Mouse (Mus musculus) stomach, embryonic 15.5 days (tissue): ENCODE data around the gene Tas1r1. TPM values are rescaled to one million over a fixed set of nuclear protein-coding genes. Genes with fewer than 3 reads are reported as not detected.

Experiments used
- ATAC-seq: fragments of 200-750 bp; cut with Nextera tagmentation; 2 replicates; pipeline ENCODE4 v1.8.0; 2017; ENCODE audit warnings: low read depth, moderate number of reproducible peaks, moderate TSS enrichment; ENCODE audit not compliant: insufficient read depth, low FRiP score
- H3K27ac ChIP-seq: fragments of 300-500 bp; sonication (generic); 2 replicates; pipeline ENCODE4 v1.5.1; 2015; ENCODE audit warnings: mild to moderate bottlenecking, inconsistent platforms
- H3K27me3 ChIP-seq: fragments of 300-500 bp; sonication (generic); replicated peaks from 2 replicates; pipeline ENCODE4 v1.6.1; 2015; ENCODE audit warnings: inconsistent platforms
- H3K36me3 ChIP-seq: fragments of 300-500 bp; sonication (generic); 2 replicates; pipeline ENCODE4 v1.6.1; 2015; ENCODE audit warnings: inconsistent platforms
- H3K4me1 ChIP-seq: fragments of 300-500 bp; sonication (generic); 2 replicates; pipeline ENCODE4 v1.6.1; 2015; ENCODE audit warnings: inconsistent platforms
- H3K4me2 ChIP-seq: fragments of 300-500 bp; sonication (generic); 2 replicates; pipeline ENCODE4 v1.6.1; 2015; ENCODE audit warnings: mild to moderate bottlenecking, inconsistent platforms
- H3K4me3 ChIP-seq: fragments of 300-500 bp; sonication (generic); replicated peaks from 2 replicates; pipeline ENCODE4 v1.5.1; 2015; ENCODE audit warnings: inconsistent platforms
- H3K9ac ChIP-seq: fragments of 300-500 bp; sonication (generic); 2 replicates; pipeline ENCODE4 v1.6.1; 2015; ENCODE audit warnings: inconsistent platforms
- H3K9me3 ChIP-seq: fragments of 300-500 bp; sonication (generic); 2 replicates; pipeline ENCODE4 v1.6.1; 2016; ENCODE audit warnings: inconsistent platforms
- WGBS: fragments of 180-500 bp; shearing (Covaris S2); methylation state at CpG from one replicate; pipeline ENCODE4 v1.1.7; 2015; 5-methylcytosine and 5-hydroxymethylcytosine counted together
- polyA plus RNA-seq: library from polyadenylated mRNA; unstranded; fragments of >200 nt; fragmentation: Nextera tagmentation; extraction: Ambion mirVana; gene quantifications from 2 replicates; pipeline ENCODE4 v1.2.1, GENCODE M21; 2015

Tas1r1 gene
- 0.28 and 0.31 TPM in 2 replicates for polyA plus RNA-seq

- Histone ChIP-seq H3K9ac (peak within 1 kb of the TSS; percentile 86), H3K4me1 (peaks cover 13% of the 10 kb centered on the region; the same call in 1 of the 2 replicates), H3K27me3 (no peaks in the 10 kb centered on the region), H3K36me3 (peaks cover 25% of the 10 kb centered on the region), H3K4me2 (peak within 1 kb of the TSS; percentile 84), H3K9me3 (no peaks in the 10 kb centered on the region), H3K27ac (no peak within 1 kb of the TSS), H3K4me3 (peak within 1 kb of the TSS; percentile 98)
- ATAC-seq: no peak
- WGBS: 33% methylated on average over 10 of the region's 10 CpGs
Measured at GRCm38 (mm10) chr4:152038225-152038984, at the start of gene Tas1r1. Gene Tas1r1 (minus strand): TSS chr4:152038568.

- 61% methylated on average over 4 of the region's 4 CpGs for WGBS
- Histone ChIP-seq H3K36me3 (no peaks in the 10 kb centered on the region), H3K4me3 (peak overlapping the region; percentile 86), H3K9me3 (no peaks in the 10 kb centered on the region), H3K4me2 (peak overlapping the region; percentile 87), H3K27me3 (no peaks in the 10 kb centered on the region), H3K9ac (no peak overlapping the region), H3K27ac (no peak overlapping the region), H3K4me1 (peaks cover 27% of the 10 kb centered on the region)
- ATAC-seq: no peak
Measured at GRCm38 (mm10) chr4:152088133-152088532, 49.8 kb upstream of the Tas1r1 start.

- H3K27ac ChIP-seq: peak overlapping the region; percentile 46; the same call in 1 of the 2 replicates
- H3K4me1 ChIP-seq: peaks cover 22% of the 10 kb centered on the region
- H3K9me3 ChIP-seq: no peaks in the 10 kb centered on the region
- ATAC-seq: no peak
- 5% methylated on average over 12 of the region's 12 CpGs for WGBS
- peak overlapping the region; percentile 87 for H3K4me2 ChIP-seq
- H3K4me3 ChIP-seq: peak overlapping the region; percentile 86
- H3K9ac ChIP-seq: peak overlapping the region; percentile 63
- H3K27me3 ChIP-seq: no peaks in the 10 kb centered on the region
- no peaks in the 10 kb centered on the region for H3K36me3 ChIP-seq
Measured at GRCm38 (mm10) chr4:152087211-152088081, 49.1 kb upstream of the Tas1r1 start.

GRCm38 (mm10) chr4:152086505-152087210 lies 48.3 kb upstream of the Tas1r1 start:
- H3K36me3 ChIP-seq: no peaks in the 10 kb centered on the region
- H3K4me3 ChIP-seq: peak overlapping the region; percentile 86
- WGBS: under 1% methylated on average over 54 of the region's 92 CpGs
- peaks cover 18% of the 10 kb centered on the region for H3K4me1 ChIP-seq
- no peaks in the 10 kb centered on the region for H3K9me3 ChIP-seq
- peak overlapping the region; percentile 63 for H3K9ac ChIP-seq
- peak overlapping the region; percentile 87 for H3K4me2 ChIP-seq
- H3K27ac ChIP-seq: peak overlapping the region; percentile 46; the same call in 1 of the 2 replicates
- peak; percentile 86 for ATAC-seq
- H3K27me3 ChIP-seq: no peaks in the 10 kb centered on the region

GRCm38 (mm10) chr4:152084616-152085015 lies 46.2 kb upstream of the Tas1r1 start:
- no peak overlapping the region for H3K4me2 ChIP-seq
- no peaks in the 10 kb centered on the region for H3K9me3 ChIP-seq
- 77% methylated on average over 7 of the region's 7 CpGs for WGBS
- no peaks in the 10 kb centered on the region for H3K36me3 ChIP-seq
- no peak overlapping the region for H3K9ac ChIP-seq
- no peak overlapping the region for H3K4me3 ChIP-seq
- no peak for ATAC-seq
- H3K4me1 ChIP-seq: peaks cover 18% of the 10 kb centered on the region
- H3K27ac ChIP-seq: no peak overlapping the region
- H3K27me3 ChIP-seq: no peaks in the 10 kb centered on the region

GRCm38 (mm10) chr4:152083611-152084220 lies 45.3 kb upstream of the Tas1r1 start:
- no peak overlapping the region for H3K4me3 ChIP-seq
- no peak overlapping the region for H3K4me2 ChIP-seq
- H3K9ac ChIP-seq: no peak overlapping the region
- no peak overlapping the region for H3K27ac ChIP-seq
- no peaks in the 10 kb centered on the region for H3K9me3 ChIP-seq
- no peaks in the 10 kb centered on the region for H3K27me3 ChIP-seq
- WGBS: 68% methylated on average over 7 of the region's 7 CpGs
- ATAC-seq: no peak
- peaks cover 18% of the 10 kb centered on the region for H3K4me1 ChIP-seq
- H3K36me3 ChIP-seq: no peaks in the 10 kb centered on the region

- ATAC-seq: no peak
- H3K27ac ChIP-seq: no peak overlapping the region
Measured at GRCm38 (mm10) chr4:152079931-152080330, 41.6 kb upstream of the Tas1r1 start.

GRCm38 (mm10) chr4:152079261-152079660 lies 40.9 kb upstream of the Tas1r1 start:
- Histone ChIP-seq H3K27ac (no peak overlapping the region), H3K4me1 (no peaks in the 10 kb centered on the region), H3K9ac (no peak overlapping the region), H3K4me3 (no peak overlapping the region), H3K4me2 (no peak overlapping the region), H3K9me3 (no peaks in the 10 kb centered on the region), H3K27me3 (no peaks in the 10 kb centered on the region), H3K36me3 (no peaks in the 10 kb centered on the region)
- 85% methylated on average over 3 of the region's 3 CpGs for WGBS
- no peak for ATAC-seq

More at GRCm38 (mm10) chr4:152079931-152080330, 41.6 kb upstream of the Tas1r1 start:
- H3K4me2 ChIP-seq: no peak overlapping the region
- no peaks in the 10 kb centered on the region for H3K27me3 ChIP-seq
- no peak overlapping the region for H3K9ac ChIP-seq
- H3K36me3 ChIP-seq: no peaks in the 10 kb centered on the region
- no peaks in the 10 kb centered on the region for H3K4me1 ChIP-seq
- no peak overlapping the region for H3K4me3 ChIP-seq
- 64% methylated on average over 7 of the region's 7 CpGs for WGBS
- no peaks in the 10 kb centered on the region for H3K9me3 ChIP-seq

GRCm38 (mm10) chr4:152078105-152078530 lies 39.8 kb upstream of the Tas1r1 start:
- ATAC-seq: no peak
- no peak overlapping the region for H3K4me3 ChIP-seq
- no peak overlapping the region for H3K9ac ChIP-seq
- no peak overlapping the region for H3K4me2 ChIP-seq
- H3K9me3 ChIP-seq: no peaks in the 10 kb centered on the region
- H3K27me3 ChIP-seq: no peaks in the 10 kb centered on the region
- H3K36me3 ChIP-seq: no peaks in the 10 kb centered on the region
- H3K27ac ChIP-seq: no peak overlapping the region
- 87% methylated on average over 10 of the region's 10 CpGs for WGBS
- H3K4me1 ChIP-seq: no peaks in the 10 kb centered on the region

- Histone ChIP-seq H3K27me3 (no peaks in the 10 kb centered on the region), H3K4me3 (no peak overlapping the region), H3K27ac (no peak overlapping the region), H3K4me2 (no peak overlapping the region), H3K9me3 (no peaks in the 10 kb centered on the region), H3K4me1 (peaks cover 6% of the 10 kb centered on the region), H3K9ac (no peak overlapping the region), H3K36me3 (no peaks in the 10 kb centered on the region)
- ATAC-seq: no peak
- 89% methylated on average over 9 of the region's 9 CpGs for WGBS
Measured at GRCm38 (mm10) chr4:152077191-152077590, 38.8 kb upstream of the Tas1r1 start.

- no peak overlapping the region for H3K4me2 ChIP-seq
- H3K36me3 ChIP-seq: no peaks in the 10 kb centered on the region
- no peak overlapping the region for H3K27ac ChIP-seq
- 85% methylated on average over 9 of the region's 9 CpGs for WGBS
- H3K4me1 ChIP-seq: peaks cover 6% of the 10 kb centered on the region
- no peaks in the 10 kb centered on the region for H3K27me3 ChIP-seq
- H3K9ac ChIP-seq: no peak overlapping the region
- ATAC-seq: no peak
- no peak overlapping the region for H3K4me3 ChIP-seq
- no peaks in the 10 kb centered on the region for H3K9me3 ChIP-seq
Measured at GRCm38 (mm10) chr4:152074548-152074947, 36.2 kb upstream of the Tas1r1 start.
